Mouse (Mus musculus): ENCODE measurements around the gene Pde1c. TPM values are rescaled to one million over a fixed set of nuclear protein-coding genes. Genes with fewer than 3 reads are reported as not detected.

Gene Pde1c
- polyA plus RNA-seq, 1 experiment from 2014 or later: 4.1 TPM

DNA sequence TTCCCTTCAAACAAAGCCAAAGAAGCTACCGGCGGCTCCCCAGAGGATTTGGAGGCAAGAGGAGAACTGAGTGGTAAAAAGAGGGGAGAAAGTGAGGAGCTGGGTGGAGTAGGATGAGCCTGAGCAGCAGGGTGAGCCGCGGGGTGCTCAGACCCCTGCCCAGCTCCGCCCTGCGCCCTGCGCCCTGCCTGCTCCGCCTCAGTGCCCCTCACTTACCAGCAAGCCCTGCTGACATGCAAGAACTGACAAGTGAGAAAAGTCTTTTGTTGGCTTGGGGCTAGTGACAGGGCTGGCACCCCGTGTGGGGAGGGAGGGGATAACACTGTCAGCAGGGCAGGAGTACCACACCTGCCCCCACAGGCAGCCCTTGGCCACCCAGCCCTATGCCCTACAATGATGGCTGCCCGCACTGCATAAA lies 206.8 kb downstream of the Pde1c start:
- peak; percentile 73 for ATAC-seq (ENCODE audit: insufficient number of reproducible peaks, insufficient read depth, low FRiP score, low TSS enrichment, low read depth)
- H3K4me1 ChIP-seq (replicated peaks): peaks cover 17% of the 10 kb centered on the region
- no peaks in the 10 kb centered on the region for H3K9me3 ChIP-seq
- peak overlapping the region; percentile 52 for H3K9ac ChIP-seq (replicated peaks)
- peak overlapping the region; percentile 74 for H3K4me2 ChIP-seq
- under 1% methylated on average over 10 of the region's 10 CpGs for WGBS
- no peak overlapping the region for H3K27ac ChIP-seq
- H3K4me3 ChIP-seq (replicated peaks): peak overlapping the region; percentile 38
- H3K36me3 ChIP-seq: no peaks in the 10 kb centered on the region
- peaks cover 35% of the 10 kb centered on the region for H3K27me3 ChIP-seq

DNA sequence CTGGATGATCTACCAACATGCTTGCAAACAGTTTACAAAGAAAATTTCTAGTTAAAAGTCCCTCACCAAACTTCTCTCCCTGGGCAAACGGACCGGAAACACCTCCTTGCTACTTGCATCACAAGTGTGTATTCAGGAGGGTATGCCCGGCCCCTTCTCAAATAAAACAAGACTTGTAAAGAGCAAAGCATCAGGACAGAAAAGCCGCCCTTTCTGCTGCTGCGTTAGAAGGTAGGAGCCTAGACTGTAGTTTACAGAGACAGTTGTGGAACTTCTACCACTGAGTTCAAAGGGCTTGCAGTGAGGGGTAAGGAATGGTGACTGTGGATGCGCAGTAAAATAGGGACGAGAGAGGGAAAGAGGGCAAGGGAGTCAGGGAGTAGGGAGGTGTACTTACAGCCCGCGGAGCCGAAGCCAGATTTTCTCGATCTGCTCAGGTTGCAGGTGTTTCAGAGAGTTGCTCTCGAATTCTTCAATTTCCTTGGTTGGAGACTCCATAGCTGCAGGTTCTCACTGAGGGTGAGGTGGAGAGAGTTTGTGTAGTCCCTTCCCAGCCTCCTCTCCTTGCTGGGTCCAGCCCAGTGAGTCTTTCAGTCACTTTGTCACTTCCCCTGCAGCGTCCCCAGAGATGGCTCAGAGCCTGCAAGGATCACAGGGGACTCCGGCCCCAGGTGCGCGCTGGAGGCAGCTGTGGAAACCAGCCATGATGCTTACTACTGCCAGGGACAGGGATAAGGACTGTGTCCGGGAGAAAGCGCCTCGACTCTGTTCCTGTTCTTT lies 207.4 kb downstream of the Pde1c start:
- Histone ChIP-seq H3K36me3 (no peaks in the 10 kb centered on the region), H3K9ac (replicated peaks) (peak overlapping the region; percentile 52), H3K9me3 (no peaks in the 10 kb centered on the region), H3K4me2 (peak overlapping the region; percentile 74), H3K27me3 (peaks cover 35% of the 10 kb centered on the region), H3K27ac (no peak overlapping the region), H3K4me1 (replicated peaks) (peaks cover 17% of the 10 kb centered on the region), H3K4me3 (replicated peaks) (peak overlapping the region; percentile 38)
- WGBS: 1% methylated on average over 19 of the region's 19 CpGs
- ATAC-seq (ENCODE audit: insufficient number of reproducible peaks, insufficient read depth, low FRiP score, low TSS enrichment, low read depth): peak; percentile 64; the same call in 1 of the 2 replicates

DNA sequence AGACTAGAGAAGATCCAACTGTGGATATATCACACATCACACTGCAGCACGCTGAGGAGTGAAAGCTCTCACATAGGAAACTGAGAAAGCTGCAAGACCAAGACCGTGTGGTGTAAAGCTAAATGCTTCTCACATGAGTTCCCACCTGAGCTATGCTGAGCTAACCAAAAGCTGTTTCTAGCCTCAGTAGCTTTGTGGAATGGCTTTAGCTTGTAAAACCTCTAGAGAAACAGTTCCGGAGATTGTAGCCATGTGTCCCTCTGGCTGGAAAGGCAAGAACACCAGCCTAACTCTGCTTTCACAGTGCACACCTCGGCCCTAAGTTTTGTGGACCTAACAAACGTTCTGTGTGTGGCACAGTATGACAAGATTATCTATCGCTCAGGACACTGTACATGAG lies 208.8 kb downstream of the Pde1c start:
- Histone ChIP-seq H3K4me1 (replicated peaks) (peaks cover 17% of the 10 kb centered on the region), H3K27me3 (peaks cover 35% of the 10 kb centered on the region), H3K4me2 (peak overlapping the region; percentile 6; the same call in 1 of the 2 replicates), H3K36me3 (no peaks in the 10 kb centered on the region), H3K4me3 (replicated peaks) (no peak overlapping the region), H3K9me3 (no peaks in the 10 kb centered on the region), H3K27ac (no peak overlapping the region), H3K9ac (replicated peaks) (no peak overlapping the region)
- 53% methylated on average over 6 of the region's 6 CpGs for WGBS
- ATAC-seq (ENCODE audit: insufficient number of reproducible peaks, insufficient read depth, low FRiP score, low TSS enrichment, low read depth): no peak

DNA sequence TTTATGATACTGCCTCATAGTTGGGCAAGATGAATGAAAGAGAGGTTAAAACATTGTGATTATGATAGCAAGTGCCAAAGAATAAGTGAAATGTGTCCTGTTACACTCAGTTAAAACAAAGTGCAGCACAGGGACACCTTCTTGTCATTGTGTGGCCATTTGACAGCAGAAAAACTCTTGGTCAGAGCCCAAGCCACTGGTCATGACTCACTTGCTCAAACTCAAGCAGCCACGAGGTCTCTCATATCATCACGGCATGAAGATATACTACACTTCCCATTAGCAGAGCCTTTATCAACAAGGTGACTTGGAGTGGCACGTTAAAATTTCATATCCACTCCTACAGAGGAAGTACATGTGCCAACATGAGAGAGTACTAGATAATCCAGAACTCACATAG lies 209.8 kb downstream of the Pde1c start:
- H3K4me1 ChIP-seq (replicated peaks): peaks cover 17% of the 10 kb centered on the region
- H3K4me2 ChIP-seq: no peak overlapping the region
- H3K9me3 ChIP-seq: no peaks in the 10 kb centered on the region
- peaks cover 35% of the 10 kb centered on the region for H3K27me3 ChIP-seq
- H3K36me3 ChIP-seq: no peaks in the 10 kb centered on the region
- no peak overlapping the region for H3K9ac ChIP-seq (replicated peaks)
- WGBS: 76% methylated on average over 3 of the region's 3 CpGs
- ATAC-seq (ENCODE audit: insufficient number of reproducible peaks, insufficient read depth, low FRiP score, low TSS enrichment, low read depth): no peak
- H3K27ac ChIP-seq: no peak overlapping the region
- no peak overlapping the region for H3K4me3 ChIP-seq (replicated peaks)

DNA sequence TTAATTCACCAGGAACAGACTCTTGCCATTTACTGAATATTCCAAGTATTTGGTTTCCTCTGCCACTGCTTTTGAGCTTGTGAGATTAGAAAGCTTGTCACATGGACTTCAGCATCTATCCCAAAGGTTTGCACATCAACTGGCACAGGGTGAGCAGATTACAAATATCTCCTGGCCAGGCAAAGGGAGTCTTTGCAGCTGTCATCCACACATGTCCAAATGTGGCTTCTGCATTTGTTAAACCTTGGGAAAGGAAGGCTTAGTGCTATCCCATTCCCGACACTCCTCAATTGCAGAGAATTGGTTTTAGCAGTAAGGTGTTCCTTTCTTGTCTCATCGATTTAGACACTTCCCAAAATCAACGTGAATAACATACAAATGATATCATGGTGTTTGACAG lies 221.7 kb downstream of the Pde1c start:
- no peaks in the 10 kb centered on the region for H3K9me3 ChIP-seq
- 80% methylated on average over 3 of the region's 3 CpGs for WGBS

DNA sequence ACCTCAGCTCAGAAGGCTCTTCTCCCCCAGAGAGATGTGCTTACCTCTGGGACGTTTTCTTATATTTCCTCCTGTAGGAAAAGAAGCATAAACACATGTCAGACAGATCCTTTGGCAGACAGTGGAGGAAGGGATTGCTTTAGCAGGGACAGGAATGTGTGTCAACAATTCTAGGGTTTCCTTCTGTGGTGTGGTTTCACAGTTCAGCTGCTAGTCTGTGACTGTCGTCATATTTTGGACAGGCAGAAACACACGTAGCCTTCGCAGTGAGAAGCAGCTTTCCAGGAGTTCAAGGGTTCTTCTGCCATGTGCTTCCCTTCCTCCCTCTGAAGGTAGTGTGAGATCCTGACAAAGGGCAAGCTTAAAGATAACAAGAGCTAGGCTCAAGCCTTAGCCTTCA lies 223.8 kb downstream of the Pde1c start:
- H3K9me3 ChIP-seq: no peaks in the 10 kb centered on the region
- H3K27ac ChIP-seq: no peak overlapping the region
- peaks cover 5% of the 10 kb centered on the region; the same call in 1 of the 2 replicates for H3K4me1 ChIP-seq (replicated peaks)
- WGBS: 65% methylated on average over 4 of the region's 4 CpGs
- ATAC-seq (ENCODE audit: insufficient number of reproducible peaks, insufficient read depth, low FRiP score, low TSS enrichment, low read depth): no peak
- H3K9ac ChIP-seq (replicated peaks): no peak overlapping the region
- no peaks in the 10 kb centered on the region for H3K27me3 ChIP-seq
- H3K4me3 ChIP-seq (replicated peaks): no peak overlapping the region
- no peaks in the 10 kb centered on the region for H3K36me3 ChIP-seq
- no peak overlapping the region for H3K4me2 ChIP-seq

More for the DNA sequence above, 221.7 kb downstream of the Pde1c start:
- H3K9ac ChIP-seq (replicated peaks): no peak overlapping the region
- no peak for ATAC-seq (ENCODE audit: insufficient number of reproducible peaks, insufficient read depth, low FRiP score, low TSS enrichment, low read depth)
- H3K4me3 ChIP-seq (replicated peaks): no peak overlapping the region
- H3K27ac ChIP-seq: no peak overlapping the region
- no peak overlapping the region for H3K4me2 ChIP-seq
- H3K36me3 ChIP-seq: no peaks in the 10 kb centered on the region
- H3K4me1 ChIP-seq (replicated peaks): peaks cover 5% of the 10 kb centered on the region; the same call in 1 of the 2 replicates
- no peaks in the 10 kb centered on the region for H3K27me3 ChIP-seq

DNA sequence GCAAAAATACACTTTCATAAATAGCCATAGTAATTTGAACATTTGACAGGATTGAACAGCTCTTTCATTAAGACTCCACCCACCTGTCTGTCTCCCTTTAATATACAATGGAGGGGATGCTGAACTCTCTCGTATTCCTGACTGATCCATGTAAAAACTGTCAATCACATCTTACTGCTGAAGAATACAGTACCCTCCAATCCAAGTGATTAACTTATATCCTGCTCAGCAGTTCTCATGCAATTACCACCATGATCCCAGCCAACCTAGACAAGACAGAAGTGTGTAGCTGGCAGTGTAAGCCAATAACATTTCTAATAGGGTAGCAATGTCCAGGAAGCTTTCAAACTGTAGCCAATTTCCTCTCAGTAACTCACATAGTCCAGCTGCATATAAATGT lies 226.9 kb downstream of the Pde1c start:
- H3K27ac ChIP-seq: no peak overlapping the region
- no peaks in the 10 kb centered on the region for H3K36me3 ChIP-seq
- no peak overlapping the region for H3K9ac ChIP-seq (replicated peaks)
- no peak overlapping the region for H3K4me3 ChIP-seq (replicated peaks)
- ATAC-seq (ENCODE audit: insufficient number of reproducible peaks, insufficient read depth, low FRiP score, low TSS enrichment, low read depth): no peak
- WGBS: 73% methylated on average over 1 of the region's 1 CpGs
- H3K9me3 ChIP-seq: no peaks in the 10 kb centered on the region
- no peaks in the 10 kb centered on the region for H3K27me3 ChIP-seq
- no peaks in the 10 kb centered on the region for H3K4me1 ChIP-seq (replicated peaks)
- no peak overlapping the region for H3K4me2 ChIP-seq

DNA sequence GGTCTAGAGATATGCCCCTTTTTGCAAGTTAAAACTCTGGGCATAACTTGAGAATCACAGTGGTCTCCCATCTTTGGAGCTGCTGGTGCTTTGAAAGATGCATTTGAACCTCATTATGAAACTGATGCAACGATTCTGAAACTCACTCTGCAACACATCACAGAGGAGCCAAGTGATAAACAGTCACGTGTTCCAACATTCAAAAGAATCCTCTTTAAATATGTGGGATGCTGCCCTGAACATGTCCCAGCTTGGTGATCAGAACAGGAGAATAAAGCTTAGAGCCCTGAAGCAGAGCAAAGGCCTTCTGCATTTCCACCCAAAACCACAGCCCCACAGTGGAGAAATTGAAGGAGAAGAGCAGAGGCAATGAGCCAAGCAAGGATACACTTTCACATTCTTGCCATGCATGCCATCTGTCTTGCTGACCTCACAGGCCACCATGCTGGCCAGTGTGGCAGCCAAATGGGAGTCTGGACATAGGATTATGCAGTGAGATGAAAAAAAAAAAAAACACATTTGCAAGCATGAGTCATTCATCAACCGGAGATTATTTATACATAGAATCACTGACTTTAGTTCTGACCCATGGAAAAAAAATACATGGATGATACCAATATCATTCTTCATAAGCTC lies 233.0 kb downstream of the Pde1c start:
- no peak overlapping the region for H3K9ac ChIP-seq (replicated peaks)
- no peaks in the 10 kb centered on the region for H3K9me3 ChIP-seq
- no peaks in the 10 kb centered on the region for H3K27me3 ChIP-seq
- no peaks in the 10 kb centered on the region for H3K36me3 ChIP-seq
- H3K4me2 ChIP-seq: no peak overlapping the region
- H3K4me1 ChIP-seq (replicated peaks): no peaks in the 10 kb centered on the region
- H3K27ac ChIP-seq: no peak overlapping the region
- WGBS: 84% methylated on average over 3 of the region's 3 CpGs
- no peak for ATAC-seq (ENCODE audit: insufficient number of reproducible peaks, insufficient read depth, low FRiP score, low TSS enrichment, low read depth)
- H3K4me3 ChIP-seq (replicated peaks): no peak overlapping the region

DNA sequence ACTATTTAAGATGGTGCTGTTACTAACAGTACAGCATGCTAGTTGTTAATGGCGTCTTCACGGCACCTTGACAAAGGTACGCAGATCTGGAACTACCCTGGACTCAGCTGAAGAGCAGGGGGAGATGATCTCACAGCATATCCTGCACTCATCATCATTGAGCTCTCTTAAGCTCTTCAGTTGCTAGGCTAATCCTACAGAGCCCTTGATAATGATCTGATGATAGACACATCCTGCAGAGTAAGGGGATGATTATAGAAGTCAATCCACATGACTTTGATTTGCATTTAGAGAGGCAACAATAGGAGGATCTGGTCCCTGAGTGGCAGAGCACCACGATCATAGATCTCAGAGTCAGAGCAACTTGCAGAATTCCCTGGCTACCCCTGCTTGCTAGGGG lies 236.8 kb downstream of the Pde1c start:
- Histone ChIP-seq H3K4me1 (replicated peaks) (no peaks in the 10 kb centered on the region), H3K27ac (no peak overlapping the region), H3K4me2 (no peak overlapping the region), H3K9ac (replicated peaks) (no peak overlapping the region), H3K36me3 (no peaks in the 10 kb centered on the region), H3K27me3 (no peaks in the 10 kb centered on the region), H3K9me3 (no peaks in the 10 kb centered on the region), H3K4me3 (replicated peaks) (no peak overlapping the region)
- 77% methylated on average over 4 of the region's 4 CpGs for WGBS
- no peak for ATAC-seq (ENCODE audit: insufficient number of reproducible peaks, insufficient read depth, low FRiP score, low TSS enrichment, low read depth)

DNA sequence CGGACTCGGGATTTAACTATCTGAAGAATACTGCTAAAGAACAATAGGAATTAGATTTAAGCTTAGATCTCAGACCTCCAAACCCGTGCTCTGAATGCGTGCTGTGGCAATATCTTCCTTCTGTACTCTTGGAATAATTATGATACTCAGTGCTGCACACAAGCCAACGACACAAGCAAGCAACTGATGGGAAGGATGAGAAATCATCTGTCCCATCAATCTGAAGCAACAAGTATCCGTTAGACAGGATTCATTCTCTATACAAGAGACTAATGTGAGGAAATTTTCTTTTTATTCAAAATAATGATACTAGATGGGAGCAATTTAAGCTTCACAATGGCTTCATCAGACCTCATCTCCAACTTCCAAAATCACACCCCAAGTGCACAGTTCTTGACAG lies 237.5 kb downstream of the Pde1c start:
- H3K9me3 ChIP-seq: no peaks in the 10 kb centered on the region
- WGBS: 92% methylated on average over 6 of the region's 6 CpGs
- H3K36me3 ChIP-seq: no peaks in the 10 kb centered on the region
- H3K4me2 ChIP-seq: no peak overlapping the region
- ATAC-seq (ENCODE audit: insufficient number of reproducible peaks, insufficient read depth, low FRiP score, low TSS enrichment, low read depth): no peak
- no peaks in the 10 kb centered on the region for H3K4me1 ChIP-seq (replicated peaks)
- no peak overlapping the region for H3K4me3 ChIP-seq (replicated peaks)
- no peak overlapping the region for H3K9ac ChIP-seq (replicated peaks)
- H3K27me3 ChIP-seq: no peaks in the 10 kb centered on the region
- H3K27ac ChIP-seq: no peak overlapping the region

DNA sequence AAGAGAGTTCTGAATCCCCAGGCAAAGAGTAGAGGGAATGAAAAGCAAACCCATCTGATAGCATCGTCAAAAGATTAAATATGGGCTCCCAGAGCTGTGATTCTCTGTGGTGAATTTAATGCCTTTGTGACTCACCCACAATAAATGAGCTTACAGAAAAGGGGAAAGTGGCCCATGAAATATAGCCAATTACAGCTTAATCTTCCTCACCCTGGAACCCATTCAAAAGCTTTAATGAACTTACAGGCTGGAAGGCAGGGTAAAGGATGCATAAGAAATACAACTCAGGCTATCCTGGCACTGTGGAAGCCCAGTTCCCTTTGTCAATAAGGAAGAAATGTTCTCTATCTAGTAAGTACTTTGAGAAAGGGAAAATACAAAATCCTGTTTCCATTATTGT lies 240.8 kb downstream of the Pde1c start:
- WGBS: 50% methylated on average over 1 of the region's 1 CpGs
- Histone ChIP-seq H3K27ac (no peak overlapping the region), H3K27me3 (no peaks in the 10 kb centered on the region), H3K9ac (replicated peaks) (no peak overlapping the region), H3K4me2 (no peak overlapping the region), H3K36me3 (no peaks in the 10 kb centered on the region), H3K9me3 (no peaks in the 10 kb centered on the region), H3K4me3 (replicated peaks) (no peak overlapping the region), H3K4me1 (replicated peaks) (peaks cover 3% of the 10 kb centered on the region)
- ATAC-seq (ENCODE audit: insufficient number of reproducible peaks, insufficient read depth, low FRiP score, low TSS enrichment, low read depth): no peak

Data from limb, embryonic 12.5 days (tissue).